Mouse (Mus musculus) adrenal gland (tissue): Measurements from ENCODE around the gene Fndc5.

ENCODE experiments used
- intact Hi-C: fragments of 180-260 bp; cut with DNase I; formaldehyde crosslinking; loops from one replicate; pipeline ENCODE4 v1.15.1; 2025

Fndc5 gene

DNA sequence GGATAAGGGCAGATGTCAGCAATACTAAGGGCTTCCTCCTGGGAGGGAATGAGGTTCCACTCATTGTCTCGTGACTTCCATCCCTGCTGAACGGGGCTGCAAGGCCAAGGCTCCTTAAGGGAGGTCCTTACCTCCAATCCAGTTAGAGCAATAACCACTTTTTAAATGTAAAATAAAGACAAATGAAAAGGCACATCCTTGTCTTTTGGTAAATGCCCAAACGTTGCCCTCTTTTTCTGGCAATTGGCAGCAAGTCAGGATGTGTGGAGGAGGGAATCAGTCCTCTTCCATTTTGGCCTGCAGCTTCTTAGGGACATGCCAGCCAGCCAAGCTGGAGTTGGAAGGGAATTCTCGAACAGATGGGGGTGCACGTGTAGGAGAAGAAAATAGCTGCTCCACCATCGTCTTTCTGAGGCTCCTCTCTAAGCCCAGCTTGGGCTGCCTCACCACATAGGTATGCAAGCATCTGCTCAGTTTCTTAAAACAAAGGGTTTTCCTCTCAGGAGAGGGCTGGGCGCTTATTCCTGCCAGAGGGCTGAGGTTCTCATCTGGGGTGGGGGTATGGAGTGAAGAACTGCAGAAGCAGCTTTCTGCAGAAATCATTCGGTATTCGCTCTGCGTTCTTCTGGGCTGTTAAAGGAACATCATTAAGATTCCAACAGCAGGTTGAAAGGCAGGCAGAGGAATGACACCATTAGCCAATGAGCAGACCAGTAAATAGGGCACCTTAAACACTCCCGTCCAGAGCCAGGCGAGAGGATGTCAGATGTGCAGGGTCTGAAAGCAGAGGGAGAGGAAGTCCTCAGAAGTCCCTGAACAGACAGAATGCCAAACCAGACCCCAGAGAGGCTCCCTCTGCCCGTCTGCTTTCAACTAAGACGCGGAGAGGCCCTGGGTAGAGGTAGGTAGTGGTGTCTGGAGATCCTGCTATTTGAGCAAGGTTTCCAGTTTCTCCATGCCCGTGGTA is 7.9 kb downstream of the Fndc5 start:
- intact Hi-C loops = no loop called here

DNA sequence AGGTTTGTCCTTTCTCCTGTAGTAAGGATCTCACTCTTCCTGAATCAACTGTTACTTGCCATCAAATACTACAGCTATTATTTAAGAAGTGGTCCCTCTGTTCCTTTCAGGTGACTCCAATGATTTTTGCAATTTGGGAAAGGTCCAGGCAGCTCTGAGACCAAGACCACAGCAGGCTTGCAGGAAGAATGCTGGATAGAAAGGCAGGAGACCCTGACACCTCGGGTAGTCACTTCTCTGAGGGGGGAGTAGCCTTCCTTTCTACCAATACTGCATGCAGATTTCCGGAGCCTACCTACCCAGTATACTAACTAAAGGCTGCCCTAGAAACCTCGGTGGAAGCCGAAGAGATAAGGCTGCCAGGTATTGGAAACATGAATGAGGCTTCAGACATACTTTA is 8.6 kb downstream of the Fndc5 start:
- intact Hi-C loops = no loop called here

DNA sequence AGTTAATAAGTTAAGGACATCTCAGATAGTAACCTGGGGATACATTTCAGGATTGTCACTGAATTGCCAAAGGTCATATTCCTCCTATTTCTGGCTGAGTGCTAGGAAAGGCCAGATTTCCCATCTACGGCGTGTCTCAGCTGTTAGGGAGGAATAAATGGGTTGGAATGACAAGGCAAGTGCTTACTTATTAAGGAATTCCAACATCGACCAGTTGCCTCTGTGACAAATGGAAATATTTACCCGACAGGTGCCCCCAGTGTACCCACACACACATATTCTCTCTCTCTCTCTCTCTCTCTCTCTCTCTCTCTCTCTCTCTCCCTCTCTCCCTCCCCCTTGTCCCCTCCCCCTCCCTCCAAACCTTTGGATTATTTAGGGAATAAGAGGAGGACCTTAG is 9.1 kb downstream of the Fndc5 start:
- intact Hi-C loops = no loop called here

DNA sequence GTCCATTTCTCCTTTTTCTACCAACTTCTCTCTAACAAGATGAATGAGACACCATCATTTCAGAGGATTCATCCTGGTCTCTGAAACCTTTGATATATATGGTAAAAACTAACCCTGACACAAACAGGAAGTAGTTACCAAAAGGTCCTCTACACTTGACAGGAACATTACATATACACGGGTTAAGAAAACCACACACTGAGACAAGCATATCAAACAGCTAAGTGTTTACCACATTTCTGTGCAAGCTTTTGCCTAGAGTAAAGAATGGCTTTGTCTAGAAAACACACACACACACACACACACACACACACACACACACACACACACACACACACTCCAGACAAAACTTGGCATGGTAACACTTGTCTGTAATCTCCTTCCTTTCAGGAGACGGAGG is 9.6 kb downstream of the Fndc5 start:
- intact Hi-C loops = no loop called here

DNA sequence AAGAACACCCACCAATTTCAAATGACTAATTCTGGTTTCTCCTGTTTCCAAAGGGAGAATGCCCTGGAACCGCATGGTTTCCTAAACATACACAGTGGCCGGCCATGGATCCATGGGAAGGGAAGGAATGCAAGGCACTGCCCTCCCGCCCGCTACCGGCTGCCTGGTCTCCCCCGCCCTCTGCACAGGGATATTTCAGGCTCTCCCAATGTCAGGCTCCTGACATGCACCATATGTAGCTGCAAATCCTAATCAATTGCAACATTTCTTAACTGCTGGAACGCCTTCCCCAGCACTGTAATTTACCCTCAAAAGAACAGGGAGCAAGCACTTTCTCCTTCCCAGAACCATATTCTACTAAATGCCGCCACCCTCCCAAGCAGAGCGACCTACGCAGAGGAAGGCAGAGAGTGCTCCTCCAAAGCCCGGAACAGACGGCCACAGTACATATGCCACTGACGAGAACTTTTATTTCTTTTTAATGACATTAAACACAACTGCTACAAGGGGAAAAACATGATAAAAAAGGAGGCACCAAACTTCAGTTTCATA is 10.8 kb downstream of the Fndc5 start:
- intact Hi-C loops = no loop called here

DNA sequence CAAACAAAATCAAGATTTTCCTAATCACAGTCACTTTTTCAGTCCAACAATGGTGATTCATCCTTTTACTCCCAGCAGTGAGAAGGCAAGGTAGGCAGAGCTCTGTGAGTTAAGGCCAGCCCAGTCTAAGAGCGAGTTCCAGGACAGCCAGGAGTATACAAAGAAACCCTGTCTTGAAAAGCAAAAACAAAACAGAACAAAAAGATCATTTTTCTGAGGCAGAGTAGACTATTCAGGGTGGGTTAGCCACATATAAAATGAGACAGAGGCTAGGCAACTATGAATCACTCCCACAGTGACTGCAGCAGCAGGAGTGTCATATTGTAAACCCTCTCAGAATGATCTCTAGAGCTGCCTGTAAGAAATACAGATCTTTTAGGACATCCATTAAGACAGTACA is 12.5 kb downstream of the Fndc5 start:
- intact Hi-C loops = no loop called here

DNA sequence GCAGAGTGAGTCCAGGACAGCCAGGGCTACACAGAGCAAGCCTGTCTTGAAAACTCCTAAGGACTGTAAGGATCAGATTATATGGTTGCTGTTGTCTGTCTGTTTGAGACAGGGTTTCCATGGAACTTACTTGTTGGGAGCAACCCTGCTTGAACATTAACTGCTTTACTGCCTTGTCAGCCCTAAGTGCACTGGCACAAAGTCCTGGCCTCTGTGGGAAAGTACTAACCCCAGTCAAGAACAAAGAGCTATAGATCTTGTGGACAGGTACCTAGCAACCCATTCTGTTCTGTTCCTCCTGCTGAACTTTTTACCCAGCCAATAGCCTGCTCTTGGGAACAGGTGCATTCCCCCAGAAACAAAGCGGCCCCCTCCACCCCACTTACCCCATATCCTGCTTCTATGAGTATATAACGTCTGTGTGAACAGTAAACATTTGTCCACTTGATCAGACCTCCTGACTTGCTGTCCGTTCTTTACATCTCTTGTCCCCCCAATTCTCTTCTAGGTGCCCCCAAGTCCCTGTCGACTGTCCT is 14.5 kb downstream of the Fndc5 start:
- intact Hi-C loops = no loop called here

DNA sequence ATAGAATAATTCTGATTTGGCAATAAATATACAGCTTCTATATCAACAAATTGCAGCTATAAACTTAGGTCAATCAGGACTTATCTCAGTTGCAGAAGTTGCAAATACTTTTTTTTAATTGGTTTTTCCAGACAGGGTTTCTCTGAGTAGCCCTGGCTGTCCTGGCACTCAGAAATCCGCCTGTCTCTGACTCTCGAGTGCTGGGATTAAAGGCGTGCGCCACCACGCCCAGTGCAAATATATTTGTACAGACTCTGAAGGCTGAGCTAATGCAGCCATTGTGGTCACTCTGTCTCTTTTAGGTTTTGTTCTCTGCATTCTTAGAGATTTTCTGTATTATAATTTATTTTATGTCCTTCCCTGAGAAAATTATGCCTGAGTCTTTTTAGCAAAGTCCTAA is 20.7 kb downstream of the Fndc5 start:
- intact Hi-C loops = no loop called here

DNA sequence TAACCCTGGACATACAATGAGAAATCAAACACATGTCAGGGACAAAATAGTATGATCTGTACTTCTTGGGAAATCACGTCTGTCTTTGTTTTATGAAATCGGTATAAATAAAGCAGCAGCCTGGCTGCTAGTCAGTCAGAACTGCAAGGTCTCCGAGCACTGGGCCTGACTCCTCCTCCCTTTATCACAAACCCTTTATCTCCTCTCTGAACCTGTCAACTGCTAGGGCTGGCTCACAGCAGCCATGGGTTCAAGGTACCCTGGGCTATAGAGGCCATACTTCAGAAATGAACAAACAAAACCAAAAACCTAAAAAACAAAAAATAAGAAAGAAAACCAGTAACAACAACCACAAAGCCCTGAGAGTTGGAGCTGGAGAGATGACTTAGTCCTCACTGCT is 21.8 kb downstream of the Fndc5 start:
- intact Hi-C loops = no loop called here

DNA sequence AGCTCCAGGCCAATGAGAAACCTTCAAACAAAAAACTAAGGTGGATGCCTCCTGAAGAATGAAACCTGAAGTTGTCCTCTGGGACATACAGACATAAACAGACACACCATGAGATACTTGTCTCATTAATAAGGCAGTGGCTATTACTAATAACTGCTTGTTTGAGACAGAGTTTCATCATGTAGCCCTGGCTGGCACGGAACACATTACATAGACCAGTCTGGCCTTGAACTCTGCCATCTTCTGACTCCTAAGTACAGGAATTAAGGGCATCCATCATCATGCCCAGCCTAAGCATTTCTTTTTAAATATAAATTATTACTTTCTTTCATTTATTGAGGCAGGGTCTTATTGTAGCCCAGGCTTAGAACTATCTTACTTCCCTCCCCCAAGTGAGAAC is 24.3 kb downstream of the Fndc5 start:
- intact Hi-C loops = no loop called here

DNA sequence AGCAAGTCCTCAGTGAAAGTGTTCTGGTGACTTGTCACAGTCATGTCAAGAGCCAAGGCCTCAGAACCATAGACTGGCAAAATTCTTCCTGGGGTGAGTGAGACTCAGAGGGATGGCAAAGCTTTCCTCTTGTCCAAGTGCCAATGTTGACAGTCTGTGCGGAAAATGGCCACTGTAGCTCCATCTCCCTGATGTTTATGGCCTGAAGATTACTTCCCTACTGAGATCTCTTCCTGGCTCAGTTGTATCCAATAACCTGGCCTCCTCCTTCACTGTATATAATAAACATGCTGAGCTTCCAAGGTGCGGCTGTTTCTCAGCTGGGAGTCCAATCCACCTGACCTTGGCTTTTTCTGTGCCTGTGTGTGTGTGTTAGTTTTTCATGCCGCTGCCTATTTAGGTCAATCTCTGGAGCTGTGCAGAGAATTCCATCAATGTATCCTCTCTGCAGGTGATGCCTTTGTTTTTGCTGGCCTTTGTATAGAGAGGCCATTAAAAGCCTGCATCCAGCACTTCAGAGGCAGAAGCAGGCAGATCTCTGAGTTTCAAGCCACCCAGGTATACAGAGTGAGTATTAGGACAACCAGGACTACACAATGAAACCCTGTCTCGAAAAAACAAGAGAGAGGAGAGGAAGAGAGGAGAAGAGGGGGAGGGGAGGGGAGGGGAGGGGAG is 24.9 kb downstream of the Fndc5 start:
- intact Hi-C loops = no loop called here

DNA sequence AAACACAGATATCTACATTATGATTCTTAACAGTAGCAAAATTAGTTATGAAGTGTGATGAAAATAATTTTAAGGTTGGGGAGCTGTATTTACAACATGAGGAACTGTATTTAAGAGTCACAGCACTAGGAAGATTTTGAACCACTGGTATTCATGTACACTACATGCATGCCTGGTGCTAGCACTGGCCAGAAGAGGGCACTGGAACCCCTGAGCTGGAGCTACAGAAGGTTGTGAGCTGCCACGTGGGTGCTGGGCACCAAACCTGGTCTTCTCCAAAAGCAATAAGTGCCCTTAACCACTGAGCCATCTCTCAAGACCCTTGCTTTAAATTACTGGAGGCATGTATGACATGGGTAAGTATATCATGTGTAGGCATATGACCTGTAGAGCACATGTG is 35.7 kb downstream of the Fndc5 start:
- intact Hi-C loops = no loop called here

DNA sequence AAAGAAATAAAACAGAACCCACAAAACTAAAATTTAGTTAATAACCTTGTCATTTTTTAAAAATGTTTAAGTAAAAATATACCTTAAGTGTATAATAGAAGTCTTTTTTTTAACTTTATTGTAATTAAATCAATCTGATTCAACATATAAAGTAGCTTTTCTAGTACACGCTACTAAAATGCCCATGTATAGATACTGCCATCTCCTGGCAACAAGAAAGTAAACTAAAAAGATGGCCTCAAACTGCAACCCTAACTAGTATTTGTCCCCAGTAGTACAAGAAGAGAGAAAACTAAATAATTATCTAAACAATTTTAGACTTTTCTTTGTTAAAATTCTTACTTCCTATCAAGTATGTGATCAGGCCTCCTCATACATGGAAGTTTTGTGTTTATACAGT is 42.8 kb downstream of the Fndc5 start:
- intact Hi-C loops = loop anchor here (5.0 kb wide), 1 partner anchor 42 kb away; the partner anchor contains the start of gene Fndc5

DNA sequence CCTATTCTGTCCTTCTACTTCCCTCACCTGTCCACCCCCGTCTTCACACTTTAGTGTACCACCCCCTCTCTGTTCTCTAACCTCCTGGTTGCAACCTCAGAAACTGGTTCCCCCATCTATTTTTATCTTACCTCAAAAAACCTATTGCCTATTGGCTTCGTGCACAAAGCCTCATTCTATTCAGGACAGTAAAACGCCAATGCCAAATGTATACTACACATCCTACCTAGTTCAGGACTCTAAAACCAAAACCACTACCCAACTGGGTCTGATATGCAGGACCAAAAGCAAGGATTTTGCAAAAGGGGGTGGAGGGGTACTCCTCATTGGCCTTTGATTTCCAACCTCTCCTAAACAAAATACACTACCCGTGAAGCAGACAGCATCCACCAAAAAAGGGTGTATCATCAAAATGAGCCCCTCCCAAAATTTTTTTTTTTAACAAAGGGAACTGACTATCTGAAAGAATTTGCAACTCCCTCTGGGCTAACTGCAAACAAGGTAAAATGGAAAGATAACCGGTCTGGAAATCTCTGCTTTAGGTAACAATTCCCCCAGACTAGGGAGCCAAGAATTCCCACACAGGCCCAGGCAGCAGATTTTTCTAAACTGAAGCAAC is 51.4 kb downstream of the Fndc5 start:
- intact Hi-C loops = loop anchor here (10.0 kb wide), 1 partner anchor 213 kb away; no protein-coding TSS in a partner anchor

DNA sequence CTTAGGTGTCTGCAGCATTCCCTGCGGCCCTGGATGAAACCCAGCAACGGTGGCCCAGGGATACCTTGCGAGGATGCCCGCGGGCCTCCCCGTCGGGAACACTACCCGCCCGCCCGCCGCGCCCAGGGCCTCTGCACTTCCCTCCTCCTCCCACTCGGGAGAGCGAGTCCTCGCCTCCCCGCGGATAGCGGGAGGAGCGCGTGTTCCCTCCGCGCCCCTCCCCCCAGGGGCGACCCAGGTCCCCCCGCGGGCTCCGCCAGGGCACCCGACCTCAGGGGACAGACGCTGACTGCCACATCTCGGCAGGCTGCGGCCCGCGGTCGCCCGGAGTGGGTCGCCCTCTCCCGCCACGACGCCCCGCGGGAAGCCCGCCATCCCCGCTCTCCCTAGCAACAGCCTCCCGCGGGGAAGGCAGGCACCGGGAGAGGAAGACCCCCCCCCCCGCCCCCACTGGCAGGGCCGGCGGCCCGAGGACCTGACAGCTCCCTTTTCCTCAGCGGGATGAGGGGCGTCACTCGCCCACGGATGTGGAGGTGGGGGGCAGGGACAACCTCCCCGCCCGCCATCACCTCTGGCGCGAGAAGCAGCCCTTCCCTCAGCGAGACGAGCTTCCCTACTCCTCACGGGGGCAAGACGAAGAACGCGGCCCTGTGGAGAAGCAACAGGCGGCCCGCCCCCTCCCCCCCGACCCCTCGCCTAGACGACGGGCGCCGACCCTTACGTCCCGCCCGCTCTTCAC is 52.2 kb downstream of the Fndc5 start:
- intact Hi-C loops = loop anchor here (10.0 kb wide), 1 partner anchor 214 kb away; no protein-coding TSS in a partner anchor

DNA sequence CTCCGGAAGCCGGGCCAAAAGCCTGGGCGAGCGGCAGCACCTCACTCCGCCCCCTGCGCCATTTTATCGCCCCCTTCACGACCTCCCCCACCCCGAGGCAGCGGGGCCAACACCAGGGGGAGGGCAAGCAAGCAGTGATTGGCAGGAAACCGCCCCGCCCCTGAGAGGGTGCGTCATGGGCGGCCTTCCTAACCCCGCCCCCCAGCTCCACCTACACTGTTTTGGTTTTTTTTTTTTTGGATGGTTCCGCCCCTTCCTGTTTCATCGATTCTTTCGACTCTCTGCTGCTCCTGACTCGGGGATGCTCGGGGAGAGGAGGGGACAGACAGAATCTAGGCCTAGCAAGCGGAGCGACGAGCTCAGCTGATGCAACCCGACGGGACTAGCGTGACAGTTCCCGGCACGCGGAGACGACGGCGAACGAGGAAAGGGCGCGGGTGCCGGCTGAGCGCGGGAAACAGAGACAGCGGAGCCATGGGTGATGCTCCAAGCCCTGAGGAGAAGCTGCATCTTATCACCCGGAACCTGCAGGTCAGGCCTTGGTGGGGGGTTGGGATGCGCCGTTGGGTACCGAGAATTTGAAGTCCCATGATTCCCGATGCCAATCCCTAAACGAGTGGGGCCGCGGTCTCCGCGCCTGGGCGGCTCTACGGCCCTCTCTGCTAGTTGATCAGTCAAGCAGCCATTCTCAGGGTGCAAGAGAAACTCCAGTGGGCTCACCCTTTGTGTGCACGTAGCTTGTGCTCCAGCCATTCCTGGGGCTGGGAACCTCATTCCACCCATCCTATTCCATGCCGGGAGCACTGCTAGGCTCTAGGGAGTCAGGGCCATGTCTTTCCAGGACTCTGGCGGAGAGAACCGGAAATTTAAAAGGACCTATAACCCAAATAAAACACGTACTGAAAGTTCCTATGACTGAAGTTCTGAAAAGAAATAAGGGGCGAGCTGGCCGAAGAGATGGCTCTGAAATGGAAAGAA is 53.0 kb downstream of the Fndc5 start, which contains the start of the genes S100pbp and Yars:
S100pbp (minus strand) TSS at position 186 of the 978 bp plus-strand sequence.
Yars (plus strand) TSS at position 219 of the 978 bp plus-strand sequence.
- intact Hi-C loops = loop anchor here (10.0 kb wide), 1 partner anchor 215 kb away; no protein-coding TSS in a partner anchor

DNA sequence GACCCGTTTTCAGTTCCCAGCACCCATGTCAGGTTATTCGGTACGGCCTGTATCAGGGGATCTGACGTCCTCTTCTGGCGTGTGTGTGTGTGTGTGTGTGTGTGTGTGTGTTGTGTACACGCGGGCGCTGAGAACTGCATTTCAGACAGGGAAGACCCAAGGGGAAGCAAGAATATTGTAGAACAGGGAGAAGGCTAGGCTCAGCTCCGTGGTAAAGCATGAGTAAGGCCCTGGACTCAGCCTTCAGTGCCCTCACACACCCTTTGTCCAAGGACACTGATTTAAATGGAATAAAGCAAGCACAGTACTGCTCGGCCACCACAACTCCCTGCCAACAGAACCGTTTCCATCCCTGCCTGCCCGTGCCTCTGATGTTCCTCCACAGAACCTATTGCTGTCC is 53.7 kb downstream of the Fndc5 start:
- intact Hi-C loops = no loop called here

DNA sequence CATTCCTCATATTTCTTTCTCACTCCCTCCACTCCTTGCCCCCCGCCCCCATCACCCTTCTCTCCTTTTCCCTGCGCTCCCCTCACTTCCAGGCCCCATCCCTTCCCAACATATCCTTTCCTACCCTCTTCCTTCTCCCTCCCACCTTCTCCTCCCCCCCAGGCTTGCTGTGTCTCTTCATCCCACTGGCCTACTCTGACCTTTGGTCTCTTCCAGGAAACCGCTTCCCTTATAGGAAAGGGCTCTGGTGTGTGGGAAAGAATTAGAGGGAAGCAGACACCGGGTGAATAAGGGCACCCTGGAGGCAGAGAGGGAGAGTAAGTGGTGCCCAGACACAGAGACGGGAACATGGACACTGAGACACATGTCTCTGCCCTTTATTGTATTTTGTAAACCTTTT is 54.9 kb downstream of the Fndc5 start:
- intact Hi-C loops = no loop called here
